Mouse (Mus musculus) midbrain, embryonic 14.5 days (tissue): ENCODE measurements around the gene Ccl17. TPM values are rescaled to one million over a fixed set of nuclear protein-coding genes. Genes with fewer than 3 reads are reported as not detected.
A peak's percentile ranks its signal among the peaks of the same experiment; 100 is the strongest.

Source experiments
- ATAC-seq: fragments of 200-750 bp; cut with Nextera tagmentation; 2 replicates; pipeline ENCODE4 v1.8.0; 2017; ENCODE audit warnings: moderate number of reproducible peaks, moderate library complexity; ENCODE audit not compliant: low FRiP score, low TSS enrichment
- DNase-seq: peaks from one replicate; pipeline ENCODE4 v3.0.0-alpha.2; 2015
- H3K27ac ChIP-seq: fragments of 300-500 bp; sonication (generic); replicated peaks from 2 replicates; pipeline ENCODE4 v1.5.1; 2014; ENCODE audit warnings: mild to moderate bottlenecking, low read depth, low read length, moderate library complexity
- H3K27me3 ChIP-seq: fragments of 300-500 bp; sonication (generic); 2 replicates; pipeline ENCODE4 v1.6.1; 2014; ENCODE audit warnings: low read length, control low read depth, mixed read lengths; ENCODE audit not compliant: control insufficient read depth, insufficient read depth
- H3K36me3 ChIP-seq: fragments of 300-500 bp; sonication (generic); 2 replicates; pipeline ENCODE4 v1.6.1; 2014; ENCODE audit warnings: low read length, control low read depth; ENCODE audit not compliant: control insufficient read depth, insufficient read depth
- H3K4me1 ChIP-seq: fragments of 300-500 bp; sonication (generic); 2 replicates; pipeline ENCODE4 v1.6.1; 2014; ENCODE audit warnings: mild to moderate bottlenecking, antibody characterized with exemption, low read length, control low read depth; ENCODE audit not compliant: control insufficient read depth, insufficient read depth
- H3K4me2 ChIP-seq: fragments of 300-500 bp; sonication (generic); 2 replicates; pipeline ENCODE4 v1.6.1; 2014; ENCODE audit warnings: mild to moderate bottlenecking, low read length, moderate library complexity
- H3K4me3 ChIP-seq: fragments of 300-500 bp; sonication (generic); replicated peaks from 2 replicates; pipeline ENCODE4 v1.5.1; 2014; ENCODE audit warnings: low read depth, low read length
- H3K9ac ChIP-seq: fragments of 300-500 bp; sonication (generic); replicated peaks from 2 replicates; pipeline ENCODE4 v1.6.1; 2014; ENCODE audit warnings: mild to moderate bottlenecking, low read length, moderate library complexity
- H3K9me3 ChIP-seq: fragments of 300-500 bp; sonication (generic); 2 replicates; pipeline ENCODE4 v1.6.1; 2016; ENCODE audit warnings: low read length, control low read depth, mixed read lengths; ENCODE audit not compliant: control insufficient read depth
- WGBS: fragments of 180-500 bp; shearing (Covaris S2); extraction: QIAGEN DNeasy Blood & Tissue Kit; methylation state at CpG from one replicate; pipeline ENCODE4 v1.1.7; 2014; 5-methylcytosine and 5-hydroxymethylcytosine counted together
- polyA plus RNA-seq: library from polyadenylated mRNA; unstranded; fragments of >200 nt; fragmentation: Nextera tagmentation; extraction: Ambion mirVana; gene quantifications from 2 replicates; pipeline ENCODE4 v1.2.1, GENCODE M21; 2014

The Ccl17 gene
- polyA plus RNA-seq = 0.81 TPM in 1 of 2 replicates, not detected in the other

- no peak for ATAC-seq
- Histone ChIP-seq H3K4me2 (no peak within 1 kb of the TSS), H3K27ac (no peak within 1 kb of the TSS), H3K4me3 (no peak within 1 kb of the TSS), H3K9me3 (no peaks in the 10 kb centered on the region), H3K36me3 (no peaks in the 10 kb centered on the region), H3K9ac (no peak within 1 kb of the TSS), H3K4me1 (no peaks in the 10 kb centered on the region), H3K27me3 (no peaks in the 10 kb centered on the region)
- DNase-seq = no peak
- WGBS = 66% methylated on average over 3 of the region's 3 CpGs
Observed at GRCm38 (mm10) chr8:94810153-94810552, at the start of gene Ccl17. Gene Ccl17 (plus strand): TSS chr8:94810453.

GRCm38 (mm10) chr8:94767035-94767434 lies 43.2 kb upstream of the Ccl17 start:
- Histone ChIP-seq H3K9ac (no peak overlapping the region), H3K27me3 (peaks cover 10% of the 10 kb centered on the region; the same call in 1 of the 2 replicates), H3K27ac (no peak overlapping the region), H3K4me3 (no peak overlapping the region), H3K4me1 (peaks cover 7% of the 10 kb centered on the region), H3K36me3 (no peaks in the 10 kb centered on the region), H3K4me2 (no peak overlapping the region), H3K9me3 (no peaks in the 10 kb centered on the region)
- ATAC-seq = no peak
- WGBS = 85% methylated on average over 9 of the region's 9 CpGs
- DNase-seq = no peak

GRCm38 (mm10) chr8:94770945-94771344 lies 39.3 kb upstream of the Ccl17 start:
- Histone ChIP-seq H3K4me1 (peaks cover 28% of the 10 kb centered on the region), H3K27me3 (peaks cover 18% of the 10 kb centered on the region; the same call in 1 of the 2 replicates), H3K4me3 (no peak overlapping the region; the same call in 1 of the 2 replicates), H3K4me2 (peak overlapping the region; percentile 92), H3K9ac (no peak overlapping the region), H3K36me3 (no peaks in the 10 kb centered on the region), H3K9me3 (no peaks in the 10 kb centered on the region), H3K27ac (no peak overlapping the region)
- 52% methylated on average over 6 of the region's 6 CpGs for WGBS
- ATAC-seq = no peak
- peak; percentile 67 for DNase-seq

- peak within 1 kb of the TSS; percentile 92 for H3K4me2 ChIP-seq
- H3K36me3 ChIP-seq = no peaks in the 10 kb centered on the region
- H3K27ac ChIP-seq = peak within 1 kb of the TSS; percentile 61
- peak within 1 kb of the TSS; percentile 55 for H3K4me3 ChIP-seq
- WGBS = under 1% methylated on average over 38 of the region's 38 CpGs
- H3K27me3 ChIP-seq = peaks cover 18% of the 10 kb centered on the region; the same call in 1 of the 2 replicates
- ATAC-seq = peak; percentile 79
- H3K9me3 ChIP-seq = no peaks in the 10 kb centered on the region
- DNase-seq = peak; percentile 90
- H3K9ac ChIP-seq = peak within 1 kb of the TSS; percentile 77
- peaks cover 28% of the 10 kb centered on the region for H3K4me1 ChIP-seq
Observed at GRCm38 (mm10) chr8:94771941-94772670, 38.1 kb upstream of the Ccl17 start, which contains the start of gene Cx3cl1. Gene Cx3cl1 (plus strand): TSS chr8:94772009.

GRCm38 (mm10) chr8:94773048-94773447 lies 37.2 kb upstream of the Ccl17 start:
- Histone ChIP-seq H3K9me3 (no peaks in the 10 kb centered on the region), H3K27me3 (peaks cover 18% of the 10 kb centered on the region; the same call in 1 of the 2 replicates), H3K36me3 (no peaks in the 10 kb centered on the region), H3K4me1 (peaks cover 28% of the 10 kb centered on the region), H3K9ac (no peak overlapping the region), H3K4me3 (peak overlapping the region; percentile 55), H3K27ac (no peak overlapping the region), H3K4me2 (peak overlapping the region; percentile 92)
- no peak for DNase-seq
- WGBS = 44% methylated on average over 6 of the region's 6 CpGs
- ATAC-seq = no peak

DNA sequence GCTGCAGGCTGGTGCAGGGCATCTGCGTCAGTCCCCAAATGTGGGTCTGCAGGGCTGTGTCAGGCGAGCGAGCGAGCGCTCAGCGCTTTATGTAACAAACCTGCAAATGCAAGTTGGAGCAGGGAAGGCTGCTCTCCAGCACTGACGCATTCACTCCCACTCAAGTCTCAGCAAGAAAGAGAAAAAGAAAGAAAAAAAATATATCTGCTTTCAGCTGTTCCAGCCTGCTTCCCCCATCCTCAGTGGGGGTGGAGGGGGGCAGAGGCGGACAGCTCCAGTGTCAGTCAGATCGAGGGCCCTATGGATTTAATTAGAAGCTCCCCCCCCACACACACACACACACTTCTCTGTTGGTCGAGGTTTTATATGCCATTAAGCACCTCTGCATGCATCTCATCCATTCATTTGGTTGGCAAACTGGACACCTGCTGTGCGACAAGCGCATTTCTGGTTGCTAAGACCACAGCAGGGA lies 36.5 kb upstream of the Ccl17 start:
- Histone ChIP-seq H3K27ac (no peak overlapping the region; the same call in 1 of the 2 replicates), H3K4me2 (peak overlapping the region; percentile 92), H3K27me3 (peaks cover 18% of the 10 kb centered on the region; the same call in 1 of the 2 replicates), H3K36me3 (no peaks in the 10 kb centered on the region), H3K4me3 (peak overlapping the region; percentile 55), H3K4me1 (peaks cover 32% of the 10 kb centered on the region), H3K9ac (no peak overlapping the region), H3K9me3 (no peaks in the 10 kb centered on the region)
- DNase-seq (peak; percentile 60), ATAC-seq (0 out of 2 replicates have a peak, but pooled peaks have one; percentile 22)
- WGBS = 8% methylated on average over 12 of the region's 12 CpGs

DNA sequence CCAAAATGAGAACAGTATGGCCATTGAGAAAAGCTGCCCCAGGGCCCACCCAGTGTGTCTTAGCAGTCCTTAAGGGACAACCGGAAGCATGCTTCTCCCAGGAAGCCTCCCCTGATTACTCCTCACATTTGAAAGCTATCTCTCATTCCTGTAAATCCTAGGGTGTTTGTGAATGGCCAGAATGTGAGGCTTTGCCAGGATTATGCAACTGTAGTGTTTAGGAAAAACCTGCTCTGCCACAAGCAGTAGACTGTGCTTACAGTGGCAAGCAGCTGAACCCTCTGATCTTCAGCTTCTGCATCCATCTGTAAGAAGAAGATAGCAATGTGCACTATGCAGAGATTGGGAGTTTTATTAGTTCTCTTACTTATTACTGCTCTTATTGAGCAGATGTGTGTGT lies 35.7 kb upstream of the Ccl17 start:
- no peaks in the 10 kb centered on the region for H3K36me3 ChIP-seq
- H3K4me1 ChIP-seq = peaks cover 34% of the 10 kb centered on the region
- H3K27ac ChIP-seq = no peak overlapping the region
- ATAC-seq (no peak), DNase-seq (no peak)
- H3K9me3 ChIP-seq = no peaks in the 10 kb centered on the region
- H3K9ac ChIP-seq = no peak overlapping the region
- WGBS = 82% methylated on average over 1 of the region's 1 CpGs
- no peak overlapping the region for H3K4me3 ChIP-seq
- peaks cover 18% of the 10 kb centered on the region; the same call in 1 of the 2 replicates for H3K27me3 ChIP-seq
- no peak overlapping the region for H3K4me2 ChIP-seq

DNA sequence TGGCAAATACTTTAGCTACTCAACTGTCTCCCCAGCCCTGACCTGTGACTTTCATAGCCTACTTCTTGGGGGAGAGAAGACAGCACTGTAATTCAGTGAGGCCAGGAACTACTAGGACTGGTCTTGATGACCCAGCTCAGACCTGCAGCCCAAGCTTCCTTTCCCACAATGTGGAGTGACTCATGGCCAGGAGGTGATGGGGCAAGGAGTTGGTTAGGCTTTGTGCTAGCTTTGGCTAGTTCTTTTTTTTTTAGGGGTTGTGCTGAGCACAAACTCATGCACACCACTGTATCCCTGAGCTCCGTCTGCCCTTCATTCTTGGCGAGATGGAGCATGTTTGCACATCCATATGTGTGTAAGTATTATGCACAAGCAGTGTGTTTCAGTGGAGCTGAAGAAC lies 33.9 kb upstream of the Ccl17 start:
- H3K4me1 ChIP-seq = peaks cover 32% of the 10 kb centered on the region
- DNase-seq (no peak), ATAC-seq (no peak)
- H3K27me3 ChIP-seq = peaks cover 12% of the 10 kb centered on the region; the same call in 1 of the 2 replicates
- WGBS = 93% methylated on average over 2 of the region's 2 CpGs
- no peak overlapping the region for H3K27ac ChIP-seq
- no peak overlapping the region for H3K9ac ChIP-seq
- H3K4me3 ChIP-seq = no peak overlapping the region
- no peaks in the 10 kb centered on the region for H3K9me3 ChIP-seq
- H3K4me2 ChIP-seq = no peak overlapping the region
- no peaks in the 10 kb centered on the region for H3K36me3 ChIP-seq
